Mouse (Mus musculus): ENCODE measurements around the gene Fam216b.

Gene Fam216b

GRCm38 (mm10) chr14:78088907-78089306, at the start of gene Fam216b:
TSS of gene Fam216b (minus strand) at chr14:78089007.
- no peak for DNase-seq (ENCODE audit: low read depth)

GRCm38 (mm10) chr14:78132368-78133052, 43.7 kb upstream of the Fam216b start:
- DNase-seq (ENCODE audit: low read depth), result no peak

GRCm38 (mm10) chr14:78126670-78127069, 37.9 kb upstream of the Fam216b start:
- no peak for DNase-seq (ENCODE audit: low read depth)

GRCm38 (mm10) chr14:78120286-78120685, 31.5 kb upstream of the Fam216b start:
- no peak for DNase-seq (ENCODE audit: low read depth)

- DNase-seq (ENCODE audit: low read depth), result no peak
These were observed 30.8 kb upstream of the Fam216b start for GRCm38 (mm10) chr14:78119449-78120200.

- no peak for DNase-seq (ENCODE audit: low read depth)
These were observed 28.9 kb upstream of the Fam216b start for GRCm38 (mm10) chr14:78117671-78118070.

GRCm38 (mm10) chr14:78117268-78117667, 28.5 kb upstream of the Fam216b start:
- no peak for DNase-seq (ENCODE audit: low read depth)

GRCm38 (mm10) chr14:78112466-78112865, 23.7 kb upstream of the Fam216b start:
- no peak for DNase-seq (ENCODE audit: low read depth)

GRCm38 (mm10) chr14:78110871-78111270, 22.1 kb upstream of the Fam216b start:
- no peak for DNase-seq (ENCODE audit: low read depth)

- no peak for DNase-seq (ENCODE audit: low read depth)
These were observed 20.6 kb upstream of the Fam216b start for GRCm38 (mm10) chr14:78109419-78109818.

GRCm38 (mm10) chr14:78108388-78108787, 19.6 kb upstream of the Fam216b start:
- DNase-seq (ENCODE audit: low read depth), result no peak

GRCm38 (mm10) chr14:78089591-78089990, 784 bp upstream of the Fam216b start:
- no peak for DNase-seq (ENCODE audit: low read depth)

- no peak for DNase-seq (ENCODE audit: low read depth)
These were observed 5.3 kb downstream of the Fam216b start for GRCm38 (mm10) chr14:78083465-78083864.

GRCm38 (mm10) chr14:78077508-78077907, 11.3 kb downstream of the Fam216b start:
- no peak for DNase-seq (ENCODE audit: low read depth)

- DNase-seq (ENCODE audit: low read depth), result no peak
These were observed 22.7 kb downstream of the Fam216b start for GRCm38 (mm10) chr14:78065938-78066710.

GRCm38 (mm10) chr14:78062484-78062883, 26.3 kb downstream of the Fam216b start:
- no peak for DNase-seq (ENCODE audit: low read depth)

- DNase-seq (ENCODE audit: low read depth), result no peak
These were observed 28.2 kb downstream of the Fam216b start for GRCm38 (mm10) chr14:78060609-78060951.

GRCm38 (mm10) chr14:78059878-78060608, 28.8 kb downstream of the Fam216b start:
- DNase-seq (ENCODE audit: low read depth), result no peak

GRCm38 (mm10) chr14:78057362-78057761, 31.4 kb downstream of the Fam216b start:
- DNase-seq (ENCODE audit: low read depth), result no peak

GRCm38 (mm10) chr14:78056371-78056770, 32.4 kb downstream of the Fam216b start:
- peak; percentile 25 for DNase-seq (ENCODE audit: low read depth)

- no peak for DNase-seq (ENCODE audit: low read depth)
These were observed 40.1 kb downstream of the Fam216b start for GRCm38 (mm10) chr14:78048674-78049073.

GRCm38 (mm10) chr14:78048258-78048657, 40.5 kb downstream of the Fam216b start:
- DNase-seq (ENCODE audit: low read depth), result no peak
